Mouse (Mus musculus): ENCODE measurements at regions not wholly inside any gene's neighbourhood (a gene's known extent, or its start where the extent isn't known, plus 50 kb on each side); places are given as distances from the start of the nearest gene placed in this dataset.
A peak's percentile ranks its signal among the peaks of the same experiment; 100 is the strongest.

DNA sequence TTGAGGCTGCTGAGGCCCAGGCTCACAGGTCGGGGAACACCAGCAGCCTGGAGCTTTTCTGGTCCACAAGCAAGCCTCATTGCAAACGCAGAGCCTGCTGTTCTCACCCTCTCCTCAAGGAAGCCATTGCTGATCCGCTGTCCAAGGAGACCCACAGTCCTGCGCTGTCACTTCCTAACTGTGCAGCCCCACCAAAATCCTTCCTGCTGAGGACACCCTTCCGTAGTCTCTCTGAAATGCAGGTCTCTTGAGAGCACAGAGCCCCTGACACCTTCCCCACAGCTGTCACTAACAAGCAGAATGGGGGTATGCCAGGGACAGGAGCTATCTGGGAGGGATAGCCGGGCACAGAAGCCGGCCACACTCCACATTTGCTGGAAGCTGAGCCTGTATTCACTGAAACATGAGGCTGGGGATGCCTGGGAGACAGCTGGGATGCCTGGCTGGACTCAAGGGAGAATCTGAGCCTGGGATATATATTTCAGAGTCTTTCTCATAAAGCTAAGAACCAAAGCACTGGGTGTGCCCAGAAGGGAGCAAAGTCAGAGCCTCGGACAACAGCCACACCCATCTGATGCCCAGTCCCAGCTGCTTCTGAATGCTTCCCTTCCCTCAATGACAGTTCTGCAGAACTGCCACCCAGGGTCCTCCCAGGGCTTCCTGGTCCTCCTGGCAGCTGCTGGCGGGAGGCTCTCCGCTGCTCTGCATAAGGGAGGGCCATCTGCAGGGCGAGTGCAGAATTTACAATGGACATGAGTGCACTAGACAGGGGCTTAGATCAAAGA, 162.6 kb downstream of the Rpl14 start:
- Histone ChIP-seq H3K9me3 (0 out of 2 replicates have a peak, but pooled peaks cover 2% of the 10 kb centered on the region), H3K4me2 (replicated peaks) (no peak overlapping the region), H3K4me3 (replicated peaks) (no peak overlapping the region), H3K9ac (replicated peaks) (peak overlapping the region; percentile 23; the same call in 1 of the 2 replicates), H3K27ac (peak overlapping the region; percentile 57), H3K4me1 (replicated peaks) (peaks cover 49% of the 10 kb centered on the region), H3K27me3 (no peaks in the 10 kb centered on the region), H3K36me3 (no peaks in the 10 kb centered on the region)
- ATAC-seq, result peak; percentile 74
- 40% methylated on average over 11 of the region's 11 CpGs for WGBS

DNA sequence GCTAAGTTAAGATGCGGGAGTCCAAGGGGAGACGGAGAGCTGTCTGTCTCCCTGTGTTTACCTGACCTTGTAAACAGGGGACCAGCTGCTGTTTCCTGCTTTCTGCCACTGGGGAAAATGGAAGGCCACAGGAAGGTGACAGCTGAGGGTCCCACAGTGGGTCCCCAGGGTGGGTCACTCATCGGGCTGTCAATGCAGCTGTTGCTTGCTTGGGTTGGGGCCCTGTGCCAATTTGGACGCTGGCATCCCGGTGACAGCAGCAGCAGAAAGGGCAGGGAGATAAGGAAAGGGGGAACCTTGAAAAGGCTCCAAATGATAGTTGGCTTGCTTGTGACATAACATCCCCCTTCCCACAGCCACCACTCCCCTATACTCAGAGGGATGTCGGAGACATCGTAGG, 164.0 kb downstream of the Rpl14 start:
- Histone ChIP-seq H3K9ac (replicated peaks) (0 out of 2 replicates have a peak overlapping the region, but pooled peaks have one; percentile 32), H3K27ac (0 out of 2 replicates have a peak overlapping the region, but pooled peaks have one; percentile 57), H3K4me2 (replicated peaks) (no peak overlapping the region), H3K9me3 (no peaks in the 10 kb centered on the region), H3K36me3 (no peaks in the 10 kb centered on the region), H3K4me1 (replicated peaks) (peaks cover 62% of the 10 kb centered on the region), H3K27me3 (no peaks in the 10 kb centered on the region), H3K4me3 (replicated peaks) (no peak overlapping the region)
- 72% methylated on average over 7 of the region's 7 CpGs for WGBS
- ATAC-seq, result no peak

DNA sequence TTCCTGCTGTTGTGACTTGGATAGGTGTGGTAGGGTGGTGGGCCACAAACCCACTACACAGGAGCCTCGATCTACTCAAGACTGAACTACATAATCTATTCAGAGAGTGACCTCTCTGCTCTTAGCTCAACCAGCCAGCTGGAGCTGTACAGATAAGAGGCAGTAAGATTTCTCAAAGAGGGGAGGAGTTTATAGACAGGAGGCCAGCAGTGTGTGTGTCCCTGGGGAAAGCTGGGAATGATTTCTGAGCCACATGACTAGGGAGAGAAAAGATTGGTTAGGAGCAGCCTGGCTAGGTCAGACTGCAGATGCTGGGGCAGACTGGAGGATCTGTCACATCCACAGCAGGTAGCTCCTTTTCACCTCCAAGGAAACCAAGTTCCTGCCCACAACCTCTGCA, 166.7 kb downstream of the Rpl14 start:
- ATAC-seq, result no peak; the same call in 1 of the 2 replicates
- Histone ChIP-seq H3K9me3 (no peaks in the 10 kb centered on the region), H3K27ac (no peak overlapping the region), H3K4me3 (replicated peaks) (no peak overlapping the region), H3K27me3 (no peaks in the 10 kb centered on the region), H3K4me1 (replicated peaks) (peaks cover 52% of the 10 kb centered on the region), H3K4me2 (replicated peaks) (no peak overlapping the region), H3K36me3 (no peaks in the 10 kb centered on the region), H3K9ac (replicated peaks) (no peak overlapping the region)
- 63% methylated on average over 1 of the region's 1 CpGs for WGBS

DNA sequence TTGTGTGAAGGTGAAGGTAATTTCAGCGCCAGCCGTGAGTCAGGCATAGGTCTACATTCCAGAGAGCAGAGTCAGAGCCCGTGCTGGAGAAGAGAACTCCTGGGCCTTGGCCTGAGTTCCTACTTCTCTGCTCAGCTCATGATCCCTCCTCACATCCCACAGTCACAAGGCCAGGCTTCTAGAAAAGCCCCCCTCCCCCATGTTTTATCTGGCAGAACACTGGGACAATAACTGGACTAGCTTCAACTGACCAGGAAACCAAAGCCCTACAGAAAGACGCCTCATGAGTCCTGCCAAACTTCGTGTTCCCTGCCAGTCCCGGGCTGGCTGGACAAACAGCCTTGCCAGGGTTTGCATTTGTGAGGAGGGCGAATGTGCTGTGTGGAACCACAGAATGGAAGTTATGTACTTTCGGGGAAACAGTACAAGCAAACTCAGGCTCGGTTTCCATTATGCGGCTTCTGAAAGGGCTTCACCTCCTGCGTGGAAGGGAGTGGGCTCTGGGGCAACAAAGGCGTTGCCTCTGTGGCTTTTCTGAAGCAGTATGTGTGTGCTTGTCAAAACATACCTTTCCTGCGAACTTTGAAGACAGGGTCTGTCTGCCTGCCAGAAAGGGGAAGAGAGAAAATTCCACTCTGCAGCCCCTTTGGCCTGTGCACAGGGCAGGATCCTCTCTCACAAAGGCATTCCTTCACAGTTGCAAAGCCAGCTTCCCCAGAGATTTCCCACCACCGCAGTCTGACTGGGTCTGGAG, 168.1 kb downstream of the Rpl14 start:
- H3K4me2 ChIP-seq (replicated peaks), result no peak overlapping the region
- no peaks in the 10 kb centered on the region for H3K9me3 ChIP-seq
- H3K4me3 ChIP-seq (replicated peaks), result no peak overlapping the region
- H3K27ac ChIP-seq, result peak overlapping the region; percentile 10
- ATAC-seq, result peak; percentile 38; the same call in 1 of the 2 replicates
- H3K27me3 ChIP-seq, result no peaks in the 10 kb centered on the region
- WGBS, result 48% methylated on average over 14 of the region's 14 CpGs
- no peaks in the 10 kb centered on the region for H3K36me3 ChIP-seq
- peaks cover 38% of the 10 kb centered on the region for H3K4me1 ChIP-seq (replicated peaks)
- H3K9ac ChIP-seq (replicated peaks), result no peak overlapping the region

DNA sequence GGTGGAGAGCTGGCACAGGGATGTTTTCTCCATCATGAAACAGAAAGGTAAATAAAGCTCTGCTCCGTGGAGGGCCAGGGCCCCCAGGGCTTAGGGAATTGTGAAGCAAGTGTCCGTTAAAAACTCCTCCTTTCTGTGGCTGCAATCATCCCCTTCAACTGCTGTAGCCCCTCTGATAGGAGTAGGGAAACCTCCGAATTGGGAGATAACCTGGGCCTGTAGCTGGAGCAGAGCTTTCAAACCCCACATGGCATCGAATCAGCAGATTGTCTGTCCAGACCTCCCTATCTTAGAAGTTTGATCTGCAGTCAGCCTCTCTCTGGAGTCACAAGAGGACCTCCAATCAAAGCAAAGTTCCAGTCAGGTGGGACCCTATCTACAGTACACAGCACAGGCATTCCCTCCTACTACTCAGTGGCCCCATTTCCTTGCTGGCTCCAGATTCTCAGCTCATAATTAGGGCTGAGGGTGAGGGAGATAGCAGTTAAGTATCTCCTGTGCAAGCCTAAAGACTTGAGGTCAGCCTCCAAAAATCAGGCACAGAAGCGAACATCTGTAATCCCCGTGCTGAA, 168.8 kb downstream of the Rpl14 start:
- Histone ChIP-seq H3K4me3 (replicated peaks) (no peak overlapping the region), H3K4me2 (replicated peaks) (no peak overlapping the region), H3K27me3 (no peaks in the 10 kb centered on the region), H3K4me1 (replicated peaks) (peaks cover 31% of the 10 kb centered on the region), H3K9ac (replicated peaks) (no peak overlapping the region), H3K27ac (peak overlapping the region; percentile 10), H3K36me3 (no peaks in the 10 kb centered on the region), H3K9me3 (no peaks in the 10 kb centered on the region)
- WGBS, result 46% methylated on average over 6 of the region's 6 CpGs
- ATAC-seq, result no peak

DNA sequence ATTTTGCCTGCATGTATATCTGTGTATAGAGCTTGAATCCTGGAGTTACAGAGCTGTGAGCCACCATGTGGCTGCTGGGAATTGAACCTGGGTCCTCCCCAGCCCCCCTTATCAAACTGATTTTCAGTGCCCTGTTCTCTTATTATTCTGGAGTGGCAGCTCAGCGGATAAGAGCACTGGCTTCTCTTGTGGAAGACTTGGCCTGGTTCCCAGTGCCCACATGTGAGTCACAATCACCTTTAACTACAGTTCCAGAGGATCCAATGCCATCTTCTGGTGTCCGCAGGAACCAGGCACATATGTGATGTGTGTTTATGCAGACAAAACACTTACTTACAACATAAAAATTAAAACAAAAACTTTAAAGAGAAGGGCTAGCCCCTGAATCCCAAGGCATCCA, 170.3 kb downstream of the Rpl14 start:
- WGBS, result 85% methylated on average over 2 of the region's 2 CpGs

DNA sequence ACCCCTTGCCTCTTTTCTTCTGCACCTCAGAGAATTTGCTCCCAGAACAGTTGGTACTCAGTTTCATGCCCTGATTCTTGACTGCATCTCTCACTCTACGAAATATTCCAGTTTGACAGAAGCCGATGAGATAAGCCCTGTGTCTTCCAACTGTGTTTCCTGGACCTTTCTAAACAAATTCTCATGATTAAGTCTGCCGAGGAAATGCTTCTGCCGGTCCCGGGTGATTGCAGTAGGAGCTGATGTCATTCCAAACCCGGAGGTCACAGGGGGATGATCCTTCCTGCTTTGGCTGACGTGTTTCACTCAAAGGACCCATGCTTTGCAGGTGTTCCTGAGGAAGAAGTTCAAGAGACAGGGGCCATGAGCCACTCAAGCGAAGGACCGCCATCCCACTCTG, 172.2 kb downstream of the Rpl14 start:
- Histone ChIP-seq H3K9ac (replicated peaks) (no peak overlapping the region), H3K9me3 (no peaks in the 10 kb centered on the region), H3K4me3 (replicated peaks) (no peak overlapping the region), H3K27ac (no peak overlapping the region), H3K27me3 (no peaks in the 10 kb centered on the region), H3K4me1 (replicated peaks) (peaks cover 16% of the 10 kb centered on the region), H3K4me2 (replicated peaks) (no peak overlapping the region), H3K36me3 (no peaks in the 10 kb centered on the region)
- WGBS, result 91% methylated on average over 9 of the region's 9 CpGs
- ATAC-seq, result no peak

More for the DNA sequence above, 170.3 kb downstream of the Rpl14 start:
- Histone ChIP-seq H3K9me3 (no peaks in the 10 kb centered on the region), H3K27ac (no peak overlapping the region), H3K4me2 (replicated peaks) (no peak overlapping the region), H3K36me3 (no peaks in the 10 kb centered on the region), H3K27me3 (no peaks in the 10 kb centered on the region), H3K4me3 (replicated peaks) (no peak overlapping the region), H3K4me1 (replicated peaks) (peaks cover 22% of the 10 kb centered on the region), H3K9ac (replicated peaks) (no peak overlapping the region)
- ATAC-seq, result no peak

DNA sequence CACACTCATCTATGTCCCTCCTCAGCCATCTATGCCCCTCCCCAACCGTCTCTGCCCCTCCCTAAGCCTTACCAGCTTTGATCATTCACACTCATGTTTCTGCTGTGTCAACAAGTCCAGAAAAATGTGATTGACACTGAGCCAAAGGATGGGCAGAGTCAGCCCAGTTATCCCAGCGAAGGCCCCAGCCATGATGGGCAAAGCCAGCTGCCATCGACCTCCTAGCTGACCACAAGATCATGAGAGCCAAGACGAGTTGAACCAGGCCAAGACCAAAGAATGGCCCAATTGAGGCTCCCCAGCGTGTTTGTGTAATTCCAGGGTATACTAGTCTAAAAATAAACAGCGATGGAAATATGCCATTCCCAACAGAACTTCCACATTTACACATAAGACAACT, 174.4 kb downstream of the Rpl14 start:
- Histone ChIP-seq H3K9ac (replicated peaks) (no peak overlapping the region), H3K4me2 (replicated peaks) (no peak overlapping the region), H3K27ac (no peak overlapping the region), H3K36me3 (no peaks in the 10 kb centered on the region), H3K4me3 (replicated peaks) (no peak overlapping the region), H3K4me1 (replicated peaks) (no peaks in the 10 kb centered on the region), H3K27me3 (no peaks in the 10 kb centered on the region), H3K9me3 (no peaks in the 10 kb centered on the region)
- WGBS, result 83% methylated on average over 6 of the region's 6 CpGs
- ATAC-seq, result no peak

DNA sequence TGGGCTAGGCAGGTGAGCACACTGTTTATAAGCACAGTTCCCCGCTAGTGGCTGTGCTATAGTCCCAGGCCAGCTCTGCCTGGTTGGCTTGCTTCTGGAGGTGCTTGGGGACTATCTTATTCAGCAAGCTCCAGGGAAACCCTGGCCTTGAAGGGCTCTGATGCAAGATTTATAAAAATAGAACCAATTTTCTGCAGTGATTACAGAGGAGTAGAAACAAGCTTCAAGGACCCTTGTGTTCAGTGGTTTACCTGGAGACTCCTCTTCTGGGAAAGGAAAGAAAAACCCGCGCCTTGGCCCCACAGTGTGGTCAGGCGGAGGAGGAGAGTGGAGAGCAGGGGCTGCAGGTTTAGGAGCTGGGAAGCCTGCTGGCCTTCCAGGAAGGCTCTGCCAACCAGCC, 178.2 kb upstream of the Ctnnb1 start:
- H3K36me3 ChIP-seq, result no peaks in the 10 kb centered on the region
- 82% methylated on average over 4 of the region's 4 CpGs for WGBS
- H3K9me3 ChIP-seq, result no peaks in the 10 kb centered on the region
- H3K4me2 ChIP-seq (replicated peaks), result no peak overlapping the region
- H3K27me3 ChIP-seq, result no peaks in the 10 kb centered on the region
- H3K27ac ChIP-seq, result no peak overlapping the region
- no peak for ATAC-seq
- no peak overlapping the region for H3K9ac ChIP-seq (replicated peaks)
- no peak overlapping the region for H3K4me3 ChIP-seq (replicated peaks)
- peaks cover 16% of the 10 kb centered on the region for H3K4me1 ChIP-seq (replicated peaks)

DNA sequence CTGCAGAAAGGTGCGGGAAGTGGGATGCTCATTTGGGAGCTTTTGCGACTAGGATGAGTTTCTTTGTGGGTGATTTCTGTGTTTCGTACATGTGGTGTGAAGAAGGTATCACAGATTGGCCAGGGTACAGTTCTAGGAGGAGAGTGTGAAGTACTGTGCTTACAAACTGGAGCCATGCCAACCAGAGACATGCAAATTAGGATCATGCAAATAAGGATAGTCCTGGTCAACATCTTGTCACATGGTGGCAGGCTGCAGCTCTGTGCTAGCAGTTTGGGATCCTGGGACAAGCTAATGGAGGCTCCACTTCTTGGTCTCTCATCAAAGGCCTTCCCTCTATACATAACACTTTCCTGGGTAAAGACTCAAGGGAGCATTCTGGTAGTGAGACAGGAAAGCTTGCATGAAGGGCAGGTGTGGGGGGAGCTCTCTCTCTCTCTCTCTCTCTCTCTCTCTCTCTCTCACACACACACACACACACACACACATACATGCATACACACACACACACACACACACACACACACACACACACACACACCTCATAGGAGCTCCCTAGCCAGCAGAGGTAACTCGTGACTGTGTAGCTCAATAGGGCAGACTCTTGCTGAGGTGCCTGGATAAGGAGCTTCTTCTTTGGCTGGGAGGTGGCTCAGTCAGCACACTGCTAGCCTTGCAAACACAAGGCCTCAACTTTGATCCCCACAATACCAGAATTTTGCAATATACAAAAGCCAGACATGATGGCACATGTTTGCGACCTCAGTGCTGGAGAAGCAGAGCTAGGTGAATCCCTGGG, 177.1 kb upstream of the Ctnnb1 start:
- H3K4me3 ChIP-seq (replicated peaks), result no peak overlapping the region
- H3K4me2 ChIP-seq (replicated peaks), result no peak overlapping the region
- no peaks in the 10 kb centered on the region for H3K36me3 ChIP-seq
- no peaks in the 10 kb centered on the region for H3K9me3 ChIP-seq
- no peak overlapping the region for H3K27ac ChIP-seq
- no peaks in the 10 kb centered on the region for H3K27me3 ChIP-seq
- ATAC-seq, result peak; percentile 77
- H3K4me1 ChIP-seq (replicated peaks), result peaks cover 16% of the 10 kb centered on the region
- no peak overlapping the region for H3K9ac ChIP-seq (replicated peaks)
- 87% methylated on average over 5 of the region's 5 CpGs for WGBS

DNA sequence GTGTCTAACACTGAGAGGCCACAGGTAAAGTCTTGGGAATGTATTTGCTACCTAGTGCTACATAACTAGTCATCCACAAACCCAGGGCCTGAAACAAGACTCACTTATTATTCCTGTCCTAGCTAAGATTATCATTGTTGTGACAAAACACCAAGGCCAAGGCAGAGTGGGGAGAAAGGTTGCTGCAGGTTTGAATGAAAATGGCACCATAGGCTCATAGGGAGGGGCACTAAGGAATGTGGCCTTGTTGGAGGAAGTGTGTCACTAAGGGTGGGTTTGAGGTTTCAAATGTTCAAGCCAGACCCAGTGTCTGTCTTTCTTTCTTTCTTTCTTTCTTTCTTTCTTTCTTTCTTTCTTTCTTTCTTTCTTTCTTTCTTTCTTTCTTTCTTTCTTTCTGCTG, 174.9 kb upstream of the Ctnnb1 start:
- H3K4me3 ChIP-seq (replicated peaks), result no peak overlapping the region
- H3K9ac ChIP-seq (replicated peaks), result no peak overlapping the region
- H3K4me1 ChIP-seq (replicated peaks), result peaks cover 16% of the 10 kb centered on the region
- H3K27me3 ChIP-seq, result no peaks in the 10 kb centered on the region
- no peak overlapping the region for H3K27ac ChIP-seq
- ATAC-seq, result no peak
- no peaks in the 10 kb centered on the region for H3K9me3 ChIP-seq
- H3K4me2 ChIP-seq (replicated peaks), result no peak overlapping the region
- H3K36me3 ChIP-seq, result no peaks in the 10 kb centered on the region

Data from midbrain, embryonic 13.5 days (tissue).